Mouse (Mus musculus) kidney, postnatal 10 days (tissue): ENCODE data around the gene Mpzl3.

Experiments
- DNase-seq: peaks from one replicate; pipeline ENCODE4 v3.0.0; 2021; ENCODE audit warnings: mixed read lengths

Mpzl3 gene

GRCm38 (mm10) chr9:45103211-45103979 is 48.4 kb downstream of the Mpzl3 start:
- DNase-seq, result no peak

- DNase-seq, result no peak
Observed at GRCm38 (mm10) chr9:45105596-45106374, 50.8 kb downstream of the Mpzl3 start.

- peak; percentile 64 for DNase-seq
Observed at GRCm38 (mm10) chr9:45115706-45116105, 60.7 kb downstream of the Mpzl3 start.

GRCm38 (mm10) chr9:45116819-45117218 is 61.8 kb downstream of the Mpzl3 start:
- no peak for DNase-seq

- DNase-seq, result peak; percentile 46
Observed at GRCm38 (mm10) chr9:45117741-45118431, 62.9 kb downstream of the Mpzl3 start, which contains the start of gene Scn2b. Gene Scn2b, plus strand, starts transcription at chr9:45117782.

- no peak for DNase-seq
Observed at GRCm38 (mm10) chr9:45118552-45118951, 63.6 kb downstream of the Mpzl3 start.

- no peak for DNase-seq
Observed at GRCm38 (mm10) chr9:45119316-45119953, 64.4 kb downstream of the Mpzl3 start.

- no peak for DNase-seq
Observed at GRCm38 (mm10) chr9:45119954-45120530, 65.1 kb downstream of the Mpzl3 start.

GRCm38 (mm10) chr9:45120567-45120966 is 65.6 kb downstream of the Mpzl3 start:
- DNase-seq, result no peak

- no peak for DNase-seq
Observed at GRCm38 (mm10) chr9:45121001-45121400, 66.0 kb downstream of the Mpzl3 start.

- peak; percentile 86 for DNase-seq
Observed at GRCm38 (mm10) chr9:45121769-45122168, 66.8 kb downstream of the Mpzl3 start.

- peak; percentile 61 for DNase-seq
Observed at GRCm38 (mm10) chr9:45122209-45122761, 67.3 kb downstream of the Mpzl3 start.

GRCm38 (mm10) chr9:45125211-45125610 is 70.2 kb downstream of the Mpzl3 start:
- no peak for DNase-seq

GRCm38 (mm10) chr9:45126941-45127340 is 72.0 kb downstream of the Mpzl3 start:
- DNase-seq, result no peak
